Mouse (Mus musculus) cerebellum, postnatal 14 days (tissue): ENCODE measurements around the gene Farp2.
"Not testable (repeated sequence)": the region's sequence is repeated elsewhere in the genome, so short reads cannot be mapped to it uniquely, and the experiment has no call there.

Experiments used
- DNase-seq, 2 experiments: peaks; one replicate each; pipeline ENCODE4 v3.0.0; 2021; ENCODE audit warnings: mixed read lengths in 2 of 2

Farp2 gene

DNA sequence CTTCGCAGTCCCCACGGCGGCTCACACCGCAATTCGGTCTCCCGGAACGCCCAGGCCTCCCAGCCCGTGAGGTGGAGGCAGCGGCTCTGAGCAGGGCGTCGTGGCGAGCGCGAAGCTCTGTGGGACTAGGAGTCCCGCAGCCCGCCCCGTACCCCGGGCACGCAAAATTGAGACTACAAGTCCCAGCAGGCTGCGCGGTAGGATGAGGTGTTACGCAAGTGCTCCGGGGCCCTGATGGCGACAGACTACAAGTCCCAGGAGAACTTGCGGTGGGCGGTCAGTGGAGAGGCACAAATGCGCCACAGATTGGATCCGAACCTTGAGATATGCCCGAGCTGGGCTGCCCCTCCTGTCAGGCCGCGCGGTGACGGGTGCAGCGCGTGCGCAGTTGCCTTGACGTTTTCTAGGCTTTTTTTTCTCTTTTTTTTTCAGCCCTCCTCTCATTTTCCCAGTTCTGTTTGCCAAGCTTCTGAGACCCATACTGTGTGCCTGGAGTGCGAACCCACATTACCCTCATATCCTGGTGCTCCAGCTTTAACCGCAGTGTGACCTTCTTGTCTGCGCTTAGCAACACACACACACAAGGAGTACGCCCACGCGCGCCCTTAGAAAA is 123.8 kb downstream of the Farp2 start:
- DNase-seq = peak; percentile 98 to 99

GRCm38 (mm10) chr1:93636211-93636897 is 124.5 kb downstream of the Farp2 start:
- peak in 1 of 2 experiments; percentile 38 for DNase-seq

DNA sequence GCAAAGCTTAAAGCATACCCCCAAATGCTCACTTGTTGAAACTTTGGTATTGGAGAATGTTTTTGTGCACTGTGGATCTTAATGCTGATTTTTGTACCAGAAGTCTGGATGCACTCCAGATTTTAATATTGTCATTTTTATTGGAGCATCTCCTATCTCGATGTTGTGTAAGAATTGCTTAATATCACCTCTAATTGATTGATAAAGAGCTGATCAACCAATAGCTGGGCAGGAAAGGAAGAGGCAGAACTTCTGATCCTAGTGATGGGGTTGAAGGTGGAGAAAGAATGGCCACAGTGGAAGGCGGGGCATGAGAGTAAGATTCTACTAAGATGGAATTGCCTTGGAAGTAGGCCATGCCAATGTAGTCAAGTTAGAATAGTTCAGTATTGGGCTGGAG is 130.1 kb downstream of the Farp2 start:
- DNase-seq = no peak

DNA sequence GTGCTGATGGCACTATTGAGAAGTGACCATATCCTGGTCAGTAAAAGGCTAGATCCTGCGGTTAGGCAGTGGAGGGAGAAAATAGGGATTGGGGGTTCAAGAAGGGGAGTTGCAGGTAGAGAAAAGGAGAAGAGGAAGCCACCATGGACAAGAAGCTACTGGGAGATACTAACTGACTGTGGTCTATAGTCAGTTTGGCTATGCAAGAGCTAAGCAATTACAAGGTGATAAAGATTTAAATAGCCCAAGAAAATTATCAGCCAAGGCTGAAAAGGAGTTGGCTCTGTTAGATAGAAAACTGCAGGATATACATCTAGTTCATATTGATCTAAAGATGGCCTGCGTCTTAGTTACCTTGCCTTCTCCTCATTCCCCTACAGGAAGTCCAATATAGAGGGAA is 130.8 kb downstream of the Farp2 start:
- DNase-seq = no peak

- DNase-seq = no peak
Measured at GRCm38 (mm10) chr1:93649604-93650172, 137.8 kb downstream of the Farp2 start.

DNA sequence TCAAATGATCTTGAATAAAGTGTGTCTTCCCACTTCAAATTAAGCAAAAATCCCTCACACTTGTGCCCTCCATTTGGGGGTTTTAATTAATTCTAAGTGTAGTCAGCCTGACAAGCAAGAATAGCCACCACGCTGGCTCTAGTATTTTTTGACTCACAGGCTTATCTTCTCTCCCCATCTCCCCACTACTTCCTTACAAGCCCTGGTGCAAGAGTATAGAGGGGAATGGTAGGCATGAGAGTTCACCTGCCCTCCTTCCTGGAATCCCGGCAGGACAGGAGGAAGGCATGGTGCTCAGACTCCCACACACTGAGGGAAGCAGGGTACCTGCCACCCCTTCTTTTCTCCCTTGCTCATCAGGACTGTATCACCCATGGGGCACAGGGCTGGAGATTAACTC is 142.4 kb downstream of the Farp2 start:
- DNase-seq = no peak

DNA sequence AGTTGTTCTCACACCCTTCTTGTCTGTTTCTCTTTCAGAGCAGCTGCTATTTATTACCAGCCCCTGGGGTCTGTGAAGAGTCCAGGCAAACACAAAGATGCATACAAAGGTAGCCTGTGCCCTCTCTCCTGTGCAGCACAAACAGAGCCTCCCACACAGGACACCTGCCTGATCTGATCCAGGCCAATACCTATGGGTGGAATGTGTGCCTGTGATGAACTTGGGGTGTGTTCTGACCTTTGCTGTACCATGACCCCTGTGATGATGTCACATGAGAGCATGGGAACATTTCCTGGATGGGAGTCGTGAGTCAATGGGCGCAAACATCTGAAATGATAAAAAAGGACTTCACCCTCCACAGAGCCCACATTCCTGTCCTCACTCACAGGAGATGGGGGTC is 142.9 kb downstream of the Farp2 start:
- DNase-seq = no peak

DNA sequence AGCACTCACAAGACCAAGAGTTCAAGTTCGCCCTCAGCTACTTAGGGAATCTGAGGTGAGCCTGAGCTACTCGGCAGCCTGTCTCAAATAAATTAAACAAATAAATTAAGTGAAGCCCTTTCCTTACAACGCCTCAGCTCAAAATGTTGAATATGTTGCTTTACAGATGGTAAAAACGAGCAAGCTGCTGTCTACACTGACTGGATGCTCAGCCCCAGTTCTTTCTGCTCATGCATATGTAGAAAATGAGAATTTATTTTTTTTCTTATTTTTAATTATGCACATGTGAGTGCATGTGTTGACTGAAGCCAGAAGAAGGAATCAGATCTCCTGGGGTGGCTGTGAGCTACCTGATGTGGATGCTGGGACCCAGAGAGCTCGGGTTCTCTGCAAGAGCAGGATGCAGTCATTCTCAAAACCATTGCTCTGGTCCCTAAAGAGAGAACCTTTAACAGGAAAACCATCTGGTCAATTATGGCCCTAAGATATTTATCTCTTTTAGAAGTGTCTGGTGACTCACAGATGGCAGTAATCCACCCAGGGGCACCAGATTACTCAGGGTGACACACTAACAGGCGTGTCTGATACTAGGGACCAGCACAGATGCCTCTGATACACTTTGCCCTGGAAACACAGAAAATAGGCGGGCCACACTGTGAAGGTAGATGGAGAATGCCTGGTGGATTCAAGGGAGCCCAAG is 144.6 kb downstream of the Farp2 start:
- DNase-seq = no peak

- no peak for DNase-seq
Measured at GRCm38 (mm10) chr1:93657025-93657360, 145.1 kb downstream of the Farp2 start.

DNA sequence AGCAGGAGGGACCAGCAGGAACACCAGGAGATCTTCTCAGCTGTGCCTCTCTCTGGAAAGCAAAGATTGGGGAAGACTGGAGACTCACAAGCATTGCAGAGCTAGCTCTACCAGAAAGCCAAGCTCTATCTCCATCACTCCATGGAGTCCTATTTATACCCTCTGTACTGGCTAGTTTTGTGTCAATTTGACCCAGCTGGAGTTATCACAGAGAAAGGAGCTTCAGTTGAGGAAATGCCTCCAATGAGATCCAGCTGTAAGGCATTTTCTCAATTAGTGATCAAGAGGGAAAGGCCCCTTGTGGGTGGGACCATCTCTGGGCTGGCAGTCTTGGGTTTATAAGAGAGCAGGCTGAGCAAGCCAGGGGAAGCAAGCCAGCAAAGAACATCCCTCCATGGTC is 146.7 kb downstream of the Farp2 start, which contains the start of gene Stk25:
Gene Stk25 (minus strand): TSS at position 101 of the 400 bp plus-strand sequence.
- DNase-seq = not testable (repeated sequence)

- DNase-seq = no peak
Measured at GRCm38 (mm10) chr1:93667760-93668400, 156.0 kb downstream of the Farp2 start.

GRCm38 (mm10) chr1:93668791-93669548 is 157.1 kb downstream of the Farp2 start:
- DNase-seq = peak; percentile 80 to 87

- no peak for DNase-seq
Measured at GRCm38 (mm10) chr1:93669941-93670340, 158.1 kb downstream of the Farp2 start.
